In genomic region chr6:72518842-72519241, GRCm38 (mm10) we compare ENCODE assay signal across 18 mouse cellular contexts. TPM values are rescaled to one million over a fixed set of nuclear protein-coding genes. Genes with fewer than 3 reads are reported as not detected.
DNase-seq lines count a peak whose midpoint lies in the region; ATAC-seq and TF ChIP-seq lines count a peak whose summit lies in the region.
"Had no signal": no experiment of that assay in that cellular context is flagged by ENCODE, and none has a peak within 500 bp of the region (broad histone marks: within the 10 kb centered on the region; RNA-seq: fewer than 3 reads in every experiment).

No protein-coding gene starts in this region.

- H3K9me3 ChIP-seq in megakaryocyte, embryonic 14.5 days, result no peaks in the 10 kb centered on the region
- no peaks in the 10 kb centered on the region for H3K9me3 ChIP-seq in forebrain, postnatal 0 days (ENCODE audit: low read length)
- H3K9me3 ChIP-seq in midbrain, embryonic 10.5 days (replicated peaks), result no peaks in the 10 kb centered on the region
- H3K9me3 ChIP-seq in neural tube, embryonic 15.5 days (replicated peaks), result no peaks in the 10 kb centered on the region
- H3K9me3 ChIP-seq in kidney, embryonic 16.5 days (ENCODE audit: low read length), result no peaks in the 10 kb centered on the region
- H3K9me3 ChIP-seq: embryonic facial prominence, embryonic 15.5 days; G1E; heart, embryonic 10.5 days; liver, embryonic 15.5 days had no signal

- H3K4me1 ChIP-seq in megakaryocyte, embryonic 14.5 days, result peaks cover 59% of the 10 kb centered on the region
- H3K4me1 ChIP-seq in forebrain, postnatal 0 days (ENCODE audit: insufficient read depth), result peaks cover 21% of the 10 kb centered on the region
- H3K4me1 ChIP-seq in midbrain, embryonic 10.5 days, result peaks cover 33% of the 10 kb centered on the region
- peaks cover 29% of the 10 kb centered on the region for H3K4me1 ChIP-seq in neural tube, embryonic 15.5 days
- H3K4me1 ChIP-seq in kidney, embryonic 16.5 days (ENCODE audit: insufficient read depth, low read length), result peaks cover 18% of the 10 kb centered on the region
- H3K4me1 ChIP-seq: liver, embryonic 15.5 days had no signal

- TF ChIP-seq CTCF in forebrain, postnatal 0 days (IDR thresholded peaks at IDR 0.05; ENCODE audit: low read depth), result no peak

- H3K36me3 ChIP-seq in megakaryocyte, embryonic 14.5 days (replicated peaks; ENCODE audit: low read length), result no peaks in the 10 kb centered on the region
- no peaks in the 10 kb centered on the region for H3K36me3 ChIP-seq in forebrain, postnatal 0 days (ENCODE audit: insufficient read depth)
- no peaks in the 10 kb centered on the region for H3K36me3 ChIP-seq in midbrain, embryonic 10.5 days
- no peaks in the 10 kb centered on the region for H3K36me3 ChIP-seq in neural tube, embryonic 15.5 days
- H3K36me3 ChIP-seq in kidney, embryonic 16.5 days (ENCODE audit: insufficient read depth, low read length), result no peaks in the 10 kb centered on the region
- H3K36me3 ChIP-seq: embryonic facial prominence, embryonic 15.5 days; G1E; heart, embryonic 10.5 days; liver, embryonic 15.5 days had no signal

- 87% methylated on average over 1 of the region's 1 CpGs for WGBS in forebrain, postnatal 0 days
- WGBS in midbrain, embryonic 10.5 days, result 75% methylated on average over 1 of the region's 1 CpGs
- WGBS in neural tube, embryonic 15.5 days, result 92% methylated on average over 1 of the region's 1 CpGs
- 80% methylated on average over 1 of the region's 1 CpGs for WGBS in kidney, embryonic 16.5 days

- H3K27ac ChIP-seq in forebrain, postnatal 0 days (ENCODE audit: low read depth, low read length), result peak overlapping the region; percentile 94
- peak overlapping the region; percentile 88 for H3K27ac ChIP-seq in midbrain, embryonic 10.5 days (replicated peaks)
- peak overlapping the region; percentile 96 for H3K27ac ChIP-seq in neural tube, embryonic 15.5 days (replicated peaks)
- no peak overlapping the region for H3K27ac ChIP-seq in kidney, embryonic 16.5 days (ENCODE audit: low read length)
- H3K27ac ChIP-seq: embryonic facial prominence, embryonic 15.5 days; liver, embryonic 15.5 days had no signal

- DNase-seq in forebrain, postnatal 0 days, result no peak
- no peak for DNase-seq in midbrain, embryonic 10.5 days (ENCODE audit: low spot score)
- no peak for DNase-seq in kidney, postnatal 36 days
- DNase-seq in c-Kit-positive CD71-positive TER-119-positive erythroid progenitor cells, embryonic 14.5 days (ENCODE audit: low spot score), result no peak
- DNase-seq: heart, postnatal 4 days; kidney, adult 2 months; left cerebral cortex, postnatal 4 days; right cerebral cortex, postnatal 4 days; thymus, postnatal 25 days had no signal

- no peak overlapping the region; the same call in 1 of the 2 replicates for H3K9ac ChIP-seq in forebrain, postnatal 0 days
- no peak overlapping the region for H3K9ac ChIP-seq in neural tube, embryonic 15.5 days (replicated peaks)
- H3K9ac ChIP-seq in kidney, embryonic 16.5 days (replicated peaks; ENCODE audit: low read length), result no peak overlapping the region
- H3K9ac ChIP-seq: embryonic facial prominence, embryonic 15.5 days; liver, embryonic 15.5 days had no signal

- H3K27me3 ChIP-seq in megakaryocyte, embryonic 14.5 days (replicated peaks), result peaks cover 6% of the 10 kb centered on the region
- H3K27me3 ChIP-seq in forebrain, postnatal 0 days (ENCODE audit: insufficient read depth, low read length), result no peaks in the 10 kb centered on the region
- no peaks in the 10 kb centered on the region for H3K27me3 ChIP-seq in midbrain, embryonic 10.5 days (ENCODE audit: low read depth, poor library complexity, severe bottlenecking)
- no peaks in the 10 kb centered on the region for H3K27me3 ChIP-seq in neural tube, embryonic 15.5 days (replicated peaks)
- H3K27me3 ChIP-seq in kidney, embryonic 16.5 days (ENCODE audit: insufficient read depth, low read length), result no peaks in the 10 kb centered on the region
- H3K27me3 ChIP-seq: embryonic facial prominence, embryonic 15.5 days; liver, embryonic 15.5 days had no signal

- no peak overlapping the region for H3K4me2 ChIP-seq in forebrain, postnatal 0 days (ENCODE audit: low read depth)
- peak overlapping the region; percentile 50 for H3K4me2 ChIP-seq in neural tube, embryonic 15.5 days
- H3K4me2 ChIP-seq in kidney, embryonic 16.5 days (replicated peaks; ENCODE audit: low read depth, low read length), result no peak overlapping the region
- H3K4me2 ChIP-seq: embryonic facial prominence, embryonic 15.5 days; liver, embryonic 15.5 days had no signal

- no peak for ATAC-seq in megakaryocyte, adult 5-6 weeks (ENCODE audit: poor library complexity, severe bottlenecking)
- ATAC-seq in forebrain, postnatal 0 days, result no peak
- ATAC-seq in neural tube, embryonic 15.5 days (ENCODE audit: low FRiP score), result 0 out of 2 replicates have a peak, but pooled peaks have one; percentile 11
- no peak for ATAC-seq in kidney, embryonic 16.5 days (ENCODE audit: low FRiP score, low TSS enrichment)

- peak overlapping the region; percentile 44 for H3K4me3 ChIP-seq in megakaryocyte, embryonic 14.5 days (replicated peaks)
- H3K4me3 ChIP-seq in forebrain, postnatal 0 days (ENCODE audit: low read depth, low read length), result no peak overlapping the region
- no peak overlapping the region for H3K4me3 ChIP-seq in midbrain, embryonic 10.5 days
- no peak overlapping the region for H3K4me3 ChIP-seq in neural tube, embryonic 15.5 days (replicated peaks)
- H3K4me3 ChIP-seq in kidney, embryonic 16.5 days (ENCODE audit: low read length), result no peak overlapping the region
- H3K4me3 ChIP-seq: embryonic facial prominence, embryonic 15.5 days; liver, embryonic 15.5 days had no signal

RNA-seq across cellular contexts. Expression of gene Sh2d6, which starts 2.7 kb away (rescaled TPM):
- 0.10 TPM in 1 of 2 replicates, not detected in the other for polyA plus RNA-seq in megakaryocyte, embryonic 14.5 days (2012; ENCODE audit: insufficient read depth, low replicate concordance)
- total RNA-seq in megakaryocyte, adult 5-6 weeks (2015), result 0.25 TPM in 1 of 2 replicates, not detected in the other
- total RNA-seq in megakaryocyte, adult 5-6 weeks (2017), result 0.18 TPM in 1 of 2 replicates, not detected in the other
- total RNA-seq in forebrain, postnatal 0 days (2014; rRNA removed), result 0.24 and 0.38 TPM in 2 replicates
- polyA plus RNA-seq in forebrain, postnatal 0 days (2015; fragmentation: Nextera tagmentation; extraction: Ambion mirVana), result 0.21 and 0.47 TPM in 2 replicates
- polyA plus RNA-seq in midbrain, embryonic 10.5 days (2016; fragmentation: Nextera tagmentation; extraction: Ambion mirVana), result 0.23 and 0.39 TPM in 2 replicates
- polyA plus RNA-seq in neural tube, embryonic 15.5 days (2015; fragmentation: Nextera tagmentation; extraction: Ambion mirVana), result 0.24 and 0.70 TPM in 2 replicates
- polyA plus RNA-seq in kidney, embryonic 16.5 days (2015; fragmentation: Nextera tagmentation; extraction: Ambion mirVana), result 0.17 TPM in 1 of 2 replicates, not detected in the other
- total RNA-seq: megakaryocyte-erythroid progenitor cell, adult 5-6 weeks had no signal
- polyA plus RNA-seq: G1E; heart, embryonic 10.5 days; liver, embryonic 15.5 days had no signal

RNA-seq across cellular contexts. Expression of gene Capg, which starts 25.3 kb away (rescaled TPM):
- 7.6 and 140 TPM in 2 replicates for polyA plus RNA-seq in megakaryocyte, embryonic 14.5 days (2012; ENCODE audit: insufficient read depth, low replicate concordance)
- 164 and 167 TPM in 2 replicates for total RNA-seq in megakaryocyte, adult 5-6 weeks (2015)
- total RNA-seq in megakaryocyte, adult 5-6 weeks (2017), result 341 and 407 TPM in 2 replicates
- 6.7 and 8.9 TPM in 2 replicates for total RNA-seq in forebrain, postnatal 0 days (2014; rRNA removed)
- polyA plus RNA-seq in forebrain, postnatal 0 days (2015; fragmentation: Nextera tagmentation; extraction: Ambion mirVana), result 7.1 and 7.6 TPM in 2 replicates
- polyA plus RNA-seq in midbrain, embryonic 10.5 days (2016; fragmentation: Nextera tagmentation; extraction: Ambion mirVana), result 9.7 and 11.1 TPM in 2 replicates
- 8.4 and 23.4 TPM in 2 replicates for polyA plus RNA-seq in neural tube, embryonic 15.5 days (2015; fragmentation: Nextera tagmentation; extraction: Ambion mirVana)
- polyA plus RNA-seq in kidney, embryonic 16.5 days (2015; fragmentation: Nextera tagmentation; extraction: Ambion mirVana), result 83.1 and 94.3 TPM in 2 replicates
